Mouse (Mus musculus): ENCODE data around the gene Igsf23.

GRCm38 (mm10) chr7:19920506-19921261 lies 29.9 kb downstream of the Igsf23 start, which contains the start of gene Pvr:
- TF ChIP-seq EP300 (IDR thresholded peaks at IDR 0.05; ENCODE audit: low read depth) (no peak), CTCF (IDR thresholded peaks at IDR 0.05; ENCODE audit: low read depth) (peak; percentile 20; the same call in 1 of the 2 replicates)

Data from liver, embryonic 14.5 days (tissue).